Mouse (Mus musculus): ENCODE measurements around the gene St14. TPM values are rescaled to one million over a fixed set of nuclear protein-coding genes. Genes with fewer than 3 reads are reported as not detected.

Gene St14
- polyA plus RNA-seq, 1 experiment: 0.14 TPM

DNA sequence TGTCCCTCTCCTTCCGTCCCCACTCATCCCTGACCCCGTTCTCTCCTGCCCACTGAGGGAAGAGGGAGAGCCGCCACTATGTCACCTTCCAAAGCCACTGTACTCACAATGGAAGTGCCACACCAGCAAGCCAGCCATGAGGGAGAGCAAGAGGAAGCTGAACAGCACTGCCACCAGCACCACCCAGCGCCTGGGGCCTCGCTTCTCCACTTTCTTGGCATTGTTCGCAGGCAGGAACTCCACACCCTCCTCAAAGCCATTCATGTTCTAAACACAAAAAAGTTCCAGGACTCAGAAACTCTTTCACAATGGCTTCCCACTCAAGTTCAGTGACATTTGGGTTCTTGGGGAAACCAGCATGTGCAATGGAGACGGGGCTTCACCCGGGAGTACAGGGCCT, 23.2 kb downstream of the St14 start:
- TF ChIP-seq CTCF (IDR thresholded peaks at IDR 0.05; ENCODE audit: control insufficient read depth, insufficient read depth, insufficient replicate concordance, low read depth, low read length) (no peak), POLR2A (IDR thresholded peaks at IDR 0.05; ENCODE audit: control insufficient read depth, low read depth, low read length) (no peak)
- no peaks in the 10 kb centered on the region for H3K27me3 ChIP-seq (ENCODE audit: control insufficient read depth, insufficient read depth, low read length)
- no peak overlapping the region for H3K27ac ChIP-seq (ENCODE audit: control insufficient read depth, insufficient read depth, low read depth, low read length)
- no peak overlapping the region for H3K4me3 ChIP-seq (ENCODE audit: control insufficient read depth, low read depth, low read length)
- H3K36me3 ChIP-seq (ENCODE audit: control insufficient read depth, insufficient read depth, low read length): no peaks in the 10 kb centered on the region
- no peaks in the 10 kb centered on the region for H3K4me1 ChIP-seq (ENCODE audit: control insufficient read depth, insufficient read depth, low read length)

DNA sequence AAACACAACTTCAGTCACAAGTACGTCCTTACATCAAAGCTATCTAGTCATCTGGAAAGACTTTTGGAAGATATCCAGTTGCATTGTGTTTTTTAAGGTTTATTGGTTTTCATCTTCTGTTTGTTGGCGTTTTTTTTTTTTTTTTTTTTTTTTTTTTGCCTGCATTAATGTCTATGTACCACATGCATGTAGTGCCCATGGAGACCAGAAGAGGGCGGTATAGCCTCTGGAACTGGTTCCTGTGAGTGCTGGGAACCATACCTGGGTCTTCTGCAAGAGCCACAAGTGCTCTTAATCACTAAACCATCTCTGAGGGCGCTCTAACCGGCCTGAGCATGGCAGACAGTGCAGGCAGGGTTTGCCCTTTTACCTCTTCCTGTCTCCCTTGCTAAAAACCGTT, 33.5 kb downstream of the St14 start:
- no peak overlapping the region for H3K27ac ChIP-seq (ENCODE audit: control insufficient read depth, insufficient read depth, low read depth, low read length)
- H3K4me3 ChIP-seq (ENCODE audit: control insufficient read depth, low read depth, low read length): no peak overlapping the region
- no peaks in the 10 kb centered on the region for H3K36me3 ChIP-seq (ENCODE audit: control insufficient read depth, insufficient read depth, low read length)
- no peaks in the 10 kb centered on the region for H3K27me3 ChIP-seq (ENCODE audit: control insufficient read depth, insufficient read depth, low read length)
- no peak for TF ChIP-seq POLR2A (IDR thresholded peaks at IDR 0.05; ENCODE audit: control insufficient read depth, low read depth, low read length)
- TF ChIP-seq CTCF (IDR thresholded peaks at IDR 0.05; ENCODE audit: control insufficient read depth, insufficient read depth, insufficient replicate concordance, low read depth, low read length): peak; percentile 12; the same call in 1 of the 2 replicates
- no peaks in the 10 kb centered on the region for H3K4me1 ChIP-seq (ENCODE audit: control insufficient read depth, insufficient read depth, low read length)

DNA sequence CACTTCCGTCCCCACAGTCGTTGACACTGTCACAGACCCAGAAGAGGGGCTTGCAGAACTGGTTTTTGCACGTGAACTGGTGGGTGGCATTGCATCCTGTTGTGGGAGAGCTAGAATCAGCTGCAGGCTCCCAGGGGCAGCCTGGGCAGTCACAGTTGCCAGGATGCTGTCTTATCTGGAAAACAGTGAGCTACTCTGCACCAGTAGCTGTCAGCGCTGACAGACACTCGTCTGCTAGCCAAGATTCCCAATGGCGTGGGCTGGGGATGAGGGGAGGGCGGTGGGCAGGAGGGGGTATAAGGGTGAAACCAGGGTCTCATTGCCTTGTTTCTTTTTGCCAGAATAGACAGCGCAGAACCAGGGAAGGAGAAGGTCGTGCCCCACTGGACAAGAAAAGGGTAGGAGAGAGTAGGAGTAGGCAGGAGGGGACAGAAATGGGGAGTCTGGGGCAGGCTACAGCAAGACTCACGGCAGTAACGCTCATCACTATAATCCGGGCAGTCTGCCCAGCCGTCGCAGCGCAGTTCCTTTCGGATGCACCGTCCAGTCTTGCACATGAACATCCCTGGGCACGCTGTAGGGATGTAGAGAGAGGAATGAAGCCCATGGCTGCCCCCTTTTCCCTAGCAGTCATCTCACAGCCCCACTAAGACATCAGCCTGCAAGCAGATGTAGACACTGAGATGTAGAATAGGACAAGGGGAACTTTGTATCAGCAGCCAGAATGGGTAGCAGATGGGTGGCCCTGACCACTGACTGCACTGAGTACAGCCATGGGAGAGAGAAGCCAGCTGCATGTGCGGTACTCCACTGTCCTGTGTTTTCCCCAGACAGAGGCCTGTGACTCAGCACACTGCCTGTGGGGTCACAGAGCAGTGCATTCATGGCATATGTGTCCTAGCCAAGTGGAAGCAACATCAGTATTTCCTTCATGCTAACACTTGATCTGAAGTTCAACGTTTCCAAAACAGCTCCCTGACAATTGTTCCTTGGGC, 34.3 kb downstream of the St14 start:
- no peak overlapping the region for H3K4me3 ChIP-seq (ENCODE audit: control insufficient read depth, low read depth, low read length)
- no peak for TF ChIP-seq CTCF (IDR thresholded peaks at IDR 0.05; ENCODE audit: control insufficient read depth, insufficient read depth, insufficient replicate concordance, low read depth, low read length)
- no peak for TF ChIP-seq POLR2A (IDR thresholded peaks at IDR 0.05; ENCODE audit: control insufficient read depth, low read depth, low read length)
- H3K27me3 ChIP-seq (ENCODE audit: control insufficient read depth, insufficient read depth, low read length): no peaks in the 10 kb centered on the region
- H3K4me1 ChIP-seq (ENCODE audit: control insufficient read depth, insufficient read depth, low read length): no peaks in the 10 kb centered on the region
- no peaks in the 10 kb centered on the region for H3K36me3 ChIP-seq (ENCODE audit: control insufficient read depth, insufficient read depth, low read length)
- H3K27ac ChIP-seq (ENCODE audit: control insufficient read depth, insufficient read depth, low read depth, low read length): no peak overlapping the region

DNA sequence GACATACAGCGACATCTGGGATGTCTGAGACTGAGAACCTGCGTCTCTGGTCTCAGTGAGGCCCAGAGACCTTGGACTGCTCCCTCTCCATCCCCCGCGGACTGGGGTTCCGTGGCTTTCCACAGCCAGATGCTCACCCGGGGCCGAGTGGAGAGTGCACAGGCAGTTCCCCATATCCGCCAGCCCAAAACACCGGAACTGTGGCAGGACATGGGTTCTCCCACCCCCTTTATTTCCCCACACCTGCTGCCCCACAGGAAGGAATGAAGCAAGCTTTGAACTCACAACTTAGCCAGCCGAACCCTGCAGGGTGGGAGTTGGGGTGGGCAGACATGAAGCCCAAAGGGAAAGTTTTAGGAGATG, 38.8 kb downstream of the St14 start:
- Histone ChIP-seq H3K4me3 (ENCODE audit: control insufficient read depth, low read depth, low read length) (no peak overlapping the region), H3K36me3 (ENCODE audit: control insufficient read depth, insufficient read depth, low read length) (no peaks in the 10 kb centered on the region), H3K27ac (ENCODE audit: control insufficient read depth, insufficient read depth, low read depth, low read length) (no peak overlapping the region), H3K27me3 (ENCODE audit: control insufficient read depth, insufficient read depth, low read length) (no peaks in the 10 kb centered on the region), H3K4me1 (ENCODE audit: control insufficient read depth, insufficient read depth, low read length) (peaks cover 4% of the 10 kb centered on the region; the same call in 1 of the 2 replicates)
- TF ChIP-seq POLR2A (IDR thresholded peaks at IDR 0.05; ENCODE audit: control insufficient read depth, low read depth, low read length): no peak
- TF ChIP-seq CTCF (IDR thresholded peaks at IDR 0.05; ENCODE audit: control insufficient read depth, insufficient read depth, insufficient replicate concordance, low read depth, low read length): no peak

DNA sequence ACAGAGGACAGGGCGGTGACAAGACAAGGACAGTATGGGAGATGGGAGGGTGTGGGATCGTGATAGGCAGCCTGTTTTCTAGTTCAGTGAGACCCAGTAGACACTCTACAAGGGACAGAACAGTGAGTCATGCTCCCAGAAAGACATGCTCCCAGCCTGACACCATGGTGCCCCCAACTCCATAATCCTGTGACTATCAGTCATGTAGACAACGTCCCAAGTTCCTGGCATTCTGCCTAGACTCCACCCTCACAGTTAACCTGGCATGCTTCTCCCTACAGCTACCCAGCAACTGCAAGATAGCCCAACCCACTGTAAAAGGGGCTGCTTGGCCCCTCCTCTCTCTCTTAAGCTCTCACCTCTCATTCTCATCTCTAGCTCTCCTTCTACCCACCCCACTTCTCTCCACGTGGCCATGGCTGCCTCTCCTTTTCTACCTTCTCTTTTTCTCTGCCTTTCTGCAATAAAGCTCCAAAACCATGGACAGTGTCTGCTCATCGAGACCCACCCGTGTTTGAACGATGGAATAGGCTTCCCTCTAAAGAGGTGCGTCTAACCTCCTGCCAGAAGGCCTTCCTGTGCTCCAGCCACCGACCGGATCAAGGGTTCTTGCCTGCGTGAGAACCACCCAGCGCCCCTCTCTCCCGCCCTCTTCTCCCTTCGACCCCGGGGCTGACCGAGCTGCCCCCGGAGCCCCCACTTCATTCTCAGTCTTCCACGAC, 39.4 kb downstream of the St14 start:
- Histone ChIP-seq H3K4me3 (ENCODE audit: control insufficient read depth, low read depth, low read length) (no peak overlapping the region), H3K27me3 (ENCODE audit: control insufficient read depth, insufficient read depth, low read length) (no peaks in the 10 kb centered on the region), H3K27ac (ENCODE audit: control insufficient read depth, insufficient read depth, low read depth, low read length) (no peak overlapping the region), H3K36me3 (ENCODE audit: control insufficient read depth, insufficient read depth, low read length) (no peaks in the 10 kb centered on the region), H3K4me1 (ENCODE audit: control insufficient read depth, insufficient read depth, low read length) (peaks cover 4% of the 10 kb centered on the region; the same call in 1 of the 2 replicates)
- TF ChIP-seq POLR2A (IDR thresholded peaks at IDR 0.05; ENCODE audit: control insufficient read depth, low read depth, low read length) (no peak), CTCF (IDR thresholded peaks at IDR 0.05; ENCODE audit: control insufficient read depth, insufficient read depth, insufficient replicate concordance, low read depth, low read length) (no peak)

DNA sequence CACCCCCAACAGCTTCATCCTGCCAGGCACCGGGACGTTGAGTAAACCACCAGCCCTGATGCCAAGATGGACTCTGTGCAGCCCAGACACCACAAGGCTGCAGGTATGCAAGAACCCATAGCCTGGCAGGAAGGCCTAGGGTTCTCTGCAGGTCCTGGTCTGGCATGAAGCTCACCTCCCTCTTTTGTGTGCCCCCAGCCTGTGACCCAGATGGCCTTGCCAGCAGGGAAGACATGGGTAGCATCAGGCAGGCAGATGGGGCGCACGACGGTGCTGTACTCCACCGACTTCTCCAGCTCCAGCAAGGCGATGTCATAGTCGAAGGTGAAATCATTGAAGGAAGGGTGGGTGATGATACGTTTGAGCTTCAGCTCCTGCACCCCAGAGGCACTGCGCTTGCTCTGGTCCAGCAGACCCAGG, 40.5 kb downstream of the St14 start:
- no peaks in the 10 kb centered on the region for H3K27me3 ChIP-seq (ENCODE audit: control insufficient read depth, insufficient read depth, low read length)
- TF ChIP-seq POLR2A (IDR thresholded peaks at IDR 0.05; ENCODE audit: control insufficient read depth, low read depth, low read length) (no peak), CTCF (IDR thresholded peaks at IDR 0.05; ENCODE audit: control insufficient read depth, insufficient read depth, insufficient replicate concordance, low read depth, low read length) (no peak)
- H3K27ac ChIP-seq (ENCODE audit: control insufficient read depth, insufficient read depth, low read depth, low read length): no peak overlapping the region
- H3K4me3 ChIP-seq (ENCODE audit: control insufficient read depth, low read depth, low read length): no peak overlapping the region
- peaks cover 4% of the 10 kb centered on the region; the same call in 1 of the 2 replicates for H3K4me1 ChIP-seq (ENCODE audit: control insufficient read depth, insufficient read depth, low read length)
- no peaks in the 10 kb centered on the region for H3K36me3 ChIP-seq (ENCODE audit: control insufficient read depth, insufficient read depth, low read length)

All from testis, adult 2 months (tissue).